Mouse (Mus musculus): Measurements from ENCODE around the gene Cuedc1.
A peak's percentile ranks its signal among the peaks of the same experiment; 100 is the strongest.

Gene Cuedc1

GRCm38 (mm10) chr11:88118817-88119642 is 21.2 kb downstream of the Cuedc1 start:
- peak; percentile 77 to 81 for DNase-seq

- DNase-seq = no peak
These were observed 24.7 kb downstream of the Cuedc1 start for GRCm38 (mm10) chr11:88122545-88122944.

DNA sequence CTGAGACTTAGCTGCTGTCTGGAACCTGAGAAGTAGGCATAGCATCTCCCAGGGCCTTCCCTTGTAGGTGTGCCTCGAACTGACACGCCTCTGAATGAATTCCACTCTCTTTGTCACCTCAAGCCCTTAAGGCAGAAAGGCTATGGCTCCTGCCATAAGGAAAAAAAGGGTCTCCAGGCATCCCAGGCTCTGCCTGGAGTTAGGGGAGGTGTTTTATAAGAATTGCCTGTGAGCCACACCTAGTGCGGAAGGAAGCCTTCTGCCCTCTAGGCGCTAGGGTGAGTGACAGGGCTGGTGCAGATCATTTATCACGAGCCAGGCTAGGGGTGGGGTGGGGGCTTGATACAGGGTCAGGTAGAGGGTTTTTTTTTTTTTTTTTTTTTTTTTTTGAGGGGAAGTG is 25.2 kb downstream of the Cuedc1 start:
- DNase-seq = no peak

GRCm38 (mm10) chr11:88123731-88124130 is 25.9 kb downstream of the Cuedc1 start:
- no peak for DNase-seq

- DNase-seq = no peak
These were observed 27.6 kb downstream of the Cuedc1 start for GRCm38 (mm10) chr11:88125483-88125882.

DNA sequence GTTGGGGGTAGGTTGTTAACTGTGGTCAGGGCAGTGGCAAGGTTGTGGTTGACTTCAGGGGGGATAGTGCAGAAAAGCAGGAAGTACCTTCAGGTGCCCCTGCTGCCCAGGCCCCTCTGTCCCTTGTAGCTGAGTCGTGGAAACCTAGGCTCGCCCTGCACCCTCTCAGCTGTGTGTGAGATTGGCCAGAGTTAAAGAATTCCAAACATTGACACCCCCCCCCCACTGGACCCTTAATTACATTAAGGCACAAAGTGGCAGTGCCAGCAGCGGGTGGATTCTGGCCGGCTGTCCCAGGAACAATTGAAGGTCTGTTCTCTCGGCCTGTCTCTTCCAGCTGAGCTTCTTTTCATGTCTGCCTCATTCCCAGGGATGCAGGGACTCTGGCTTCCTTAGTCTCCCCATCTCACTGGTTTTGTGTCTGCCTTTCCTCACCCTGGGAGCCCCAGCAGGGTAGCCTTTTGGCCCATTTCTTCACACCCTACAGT is 28.5 kb downstream of the Cuedc1 start:
- DNase-seq = no peak

DNA sequence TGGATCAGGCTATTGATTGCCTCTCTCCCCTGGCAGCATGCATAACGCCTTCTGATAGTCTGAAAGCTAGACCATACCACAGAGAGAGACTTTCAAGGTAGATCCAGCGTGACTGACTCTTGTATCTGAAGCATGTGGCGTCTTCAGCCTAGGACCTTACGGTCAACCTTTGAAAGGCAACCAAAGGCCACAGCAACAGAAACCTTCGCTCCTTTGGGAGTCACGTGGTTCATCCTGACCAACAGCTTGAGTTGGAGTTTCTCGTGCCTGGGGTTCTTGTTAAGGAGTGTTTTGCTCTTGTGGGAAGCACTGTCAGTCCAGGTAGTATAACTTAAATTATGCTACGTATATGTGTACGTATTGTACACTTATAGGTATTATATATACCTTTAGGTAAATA is 30.6 kb downstream of the Cuedc1 start:
- no peak for DNase-seq

GRCm38 (mm10) chr11:88129281-88129680 is 31.4 kb downstream of the Cuedc1 start:
- no peak for DNase-seq

DNA sequence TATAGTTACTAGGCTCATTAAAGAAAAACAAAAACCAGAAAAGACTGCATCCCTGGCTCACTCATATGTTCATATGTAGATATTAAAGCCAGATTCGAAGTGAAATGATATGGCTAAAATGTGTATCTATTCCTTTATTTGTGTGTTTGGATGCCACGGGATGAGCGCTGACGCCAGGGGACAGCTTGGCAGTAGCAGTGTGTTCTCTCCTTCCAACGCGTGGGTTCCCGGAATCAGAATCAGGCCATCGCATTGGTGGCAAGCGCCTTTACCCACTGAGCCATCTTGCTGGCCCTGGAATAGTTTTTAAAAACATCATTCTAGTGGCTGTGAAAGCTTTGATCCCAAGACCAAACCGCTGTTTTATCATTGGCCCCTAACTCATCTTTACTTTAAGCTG is 32.1 kb downstream of the Cuedc1 start:
- peak; percentile 60 to 67 for DNase-seq

- DNase-seq = peak in 1 of 2 experiments; percentile 41
These were observed 34.0 kb downstream of the Cuedc1 start for GRCm38 (mm10) chr11:88131847-88132246.

- DNase-seq = no peak
These were observed 37.4 kb downstream of the Cuedc1 start for GRCm38 (mm10) chr11:88135218-88135617.

GRCm38 (mm10) chr11:88137814-88138425 is 40.1 kb downstream of the Cuedc1 start:
- DNase-seq = no peak

DNA sequence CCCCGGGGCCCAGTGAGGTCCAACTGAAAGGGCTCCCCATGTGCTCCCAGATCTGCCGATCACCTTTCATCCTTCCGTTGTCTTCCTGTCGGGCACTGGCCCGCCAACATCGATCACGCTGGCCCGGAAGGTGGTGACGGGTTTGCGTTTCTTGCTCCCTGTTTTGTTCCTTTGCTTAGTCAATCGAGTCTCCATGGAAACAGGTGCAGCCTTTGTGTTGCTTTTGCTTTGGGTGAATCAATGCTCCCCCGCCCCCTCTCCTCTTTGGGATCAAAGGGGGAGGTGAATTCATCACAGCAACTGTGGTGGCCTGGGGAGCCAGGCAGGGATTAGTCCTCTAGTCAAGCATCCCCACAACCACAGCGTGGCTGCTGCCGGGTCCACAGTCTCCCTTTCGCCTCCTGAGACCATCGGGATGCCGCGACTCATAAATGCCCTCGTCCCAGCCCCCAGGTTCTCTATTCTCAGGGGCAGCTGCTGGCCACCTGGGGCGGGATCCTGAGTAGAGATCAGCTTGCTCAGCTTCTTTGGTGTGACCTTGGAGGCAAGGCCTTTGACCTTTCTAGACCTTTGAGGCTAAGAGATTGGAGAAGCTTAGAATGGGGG is 41.5 kb downstream of the Cuedc1 start:
- DNase-seq = no peak

GRCm38 (mm10) chr11:88140066-88141060 is 42.5 kb downstream of the Cuedc1 start:
- peak; percentile 61 to 67 for DNase-seq

DNA sequence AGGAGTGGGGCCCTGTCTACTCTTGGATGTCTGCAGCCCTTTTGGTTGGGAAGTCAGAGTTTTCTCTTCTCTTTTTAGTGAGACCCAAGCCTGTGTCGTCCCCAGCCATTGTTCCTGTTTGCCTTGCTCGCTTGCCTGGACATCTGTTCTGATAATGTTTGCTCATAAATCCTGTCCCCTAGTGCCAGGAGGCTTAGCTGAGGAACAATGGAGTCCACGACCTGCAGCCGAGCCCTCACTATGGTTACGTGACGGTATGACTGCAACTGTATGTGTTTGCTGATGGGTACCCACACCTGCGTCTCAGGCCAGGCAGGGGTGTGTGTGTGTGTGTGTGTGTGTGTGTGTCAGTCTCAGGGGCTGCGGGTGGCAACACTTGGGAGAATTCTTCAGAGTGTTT is 44.5 kb downstream of the Cuedc1 start:
- DNase-seq = no peak

GRCm38 (mm10) chr11:88144100-88144499 is 46.2 kb downstream of the Cuedc1 start:
- DNase-seq = no peak

GRCm38 (mm10) chr11:88145214-88146006 is 47.6 kb downstream of the Cuedc1 start:
- no peak for DNase-seq

DNA sequence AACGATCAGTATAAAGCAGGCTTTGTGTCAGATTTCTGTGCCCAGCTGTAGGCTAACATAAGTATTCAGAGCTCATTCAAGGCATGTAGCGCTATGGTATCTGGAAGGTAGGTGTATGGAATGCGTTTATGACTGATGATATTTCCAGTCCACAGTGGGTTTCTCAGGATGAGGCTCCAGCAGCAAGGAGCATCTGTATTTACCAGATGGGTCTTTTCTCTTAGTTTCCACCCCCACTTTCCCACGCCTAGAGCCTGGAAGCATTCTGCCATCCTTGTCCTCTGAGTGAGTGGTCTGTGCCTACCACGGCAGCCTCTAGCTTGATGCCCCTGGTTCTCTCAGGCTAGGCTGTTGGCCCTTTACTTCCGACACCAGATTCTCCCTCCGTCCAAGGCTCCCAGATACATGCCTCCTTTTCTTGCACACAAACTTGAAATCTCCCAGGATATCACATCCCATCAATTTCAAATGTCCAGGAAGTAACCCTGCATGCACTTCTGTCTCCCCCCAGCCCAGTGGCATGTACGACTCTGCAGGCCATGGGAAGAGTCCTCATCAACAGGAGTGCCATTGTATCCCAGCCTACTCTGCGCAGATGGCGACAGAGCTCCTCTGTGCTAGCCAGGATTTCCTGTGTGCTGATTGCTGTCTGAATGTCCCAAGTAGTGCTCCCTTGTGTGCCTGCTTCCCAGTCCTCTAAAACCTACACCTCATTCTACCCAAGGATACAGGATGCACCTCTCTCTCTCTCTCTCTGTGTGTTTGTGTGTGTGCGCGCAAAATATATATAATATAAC is 48.6 kb downstream of the Cuedc1 start:
- DNase-seq = no peak

DNA sequence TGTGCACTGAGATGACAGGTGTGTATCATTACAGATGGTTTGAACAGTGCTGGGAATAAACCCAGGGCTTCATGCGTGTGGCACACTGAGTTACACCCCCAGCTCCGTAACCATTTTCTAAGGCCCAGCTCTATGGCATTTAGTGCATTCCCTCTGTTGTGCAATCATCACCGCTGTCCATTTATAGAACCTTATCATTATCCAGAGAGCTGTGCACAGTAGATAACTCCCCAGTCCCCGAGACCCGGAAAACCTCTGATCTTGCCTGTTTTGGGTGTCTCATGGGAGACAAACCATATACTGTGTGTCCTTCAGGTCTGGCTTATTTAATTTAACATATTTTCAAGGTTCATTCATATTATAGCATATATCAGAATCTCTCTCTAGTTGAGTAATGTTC is 49.5 kb downstream of the Cuedc1 start:
- no peak for DNase-seq

DNA sequence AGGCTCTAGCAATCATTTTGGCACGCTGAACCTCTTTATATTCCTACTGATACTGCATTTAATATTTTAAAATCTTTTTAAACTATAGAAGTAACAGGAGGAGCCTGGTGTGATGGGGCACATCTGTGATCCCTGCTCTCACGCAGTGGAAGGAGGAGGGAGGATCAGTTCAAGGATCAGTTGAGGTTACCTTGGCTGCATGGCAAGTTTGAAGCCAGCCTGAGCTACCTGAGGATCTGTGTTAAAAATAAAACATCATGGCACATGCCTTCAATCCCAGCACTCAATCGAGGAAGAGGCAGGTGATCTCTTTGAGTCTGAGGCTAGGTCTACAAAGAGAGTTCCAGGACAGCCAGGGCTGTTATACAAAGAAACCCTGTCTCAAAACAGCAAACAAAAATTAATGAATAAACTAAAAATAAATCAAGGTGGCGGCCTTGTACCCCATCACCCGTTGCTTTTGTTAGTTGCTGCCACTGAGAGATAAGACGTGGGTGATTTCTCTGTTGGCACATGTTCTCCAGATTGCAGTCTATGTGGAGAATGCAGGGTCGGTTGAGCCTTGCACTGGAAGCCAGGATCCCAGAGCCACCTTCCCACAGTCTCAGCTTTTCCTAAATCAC is 50.3 kb downstream of the Cuedc1 start:
- no peak for DNase-seq

Measured in cerebellum, postnatal 25 days (tissue).